Mouse (Mus musculus) erythroblast, embryonic 14.5 days (primary cell): ENCODE results near the gene Grem1.

ENCODE experiments used
- GATA1 ChIP-seq: IDR thresholded peaks from 2 replicates; pipeline ENCODE4 v1.6.1; 2012; ENCODE audit warnings: low read length, inconsistent platforms, mixed read lengths
- TAL1 ChIP-seq: IDR thresholded peaks from 3 replicates; pipeline ENCODE4 v1.6.1; 2012; ENCODE audit warnings: low read length, inconsistent platforms, mixed read lengths

GRCm38 (mm10) chr2:113800846-113801245, 42.4 kb upstream of the Grem1 start:
- no peak for TF ChIP-seq GATA1
- TF ChIP-seq TAL1, result no peak
